Mouse (Mus musculus) cerebellum, adult 2 months (tissue): ENCODE measurements around the gene Bri3.

Experiments
- CTCF ChIP-seq: fragments of 200-500 bp; IDR thresholded peaks from 2 replicates; pipeline ENCODE4 v1.5.1; 2011; ENCODE audit warnings: low read depth, mild to moderate bottlenecking, control low read depth, low read length, moderate library complexity, borderline replicate concordance; ENCODE audit not compliant: insufficient read depth
- POLR2A ChIP-seq: fragments of 200-500 bp; IDR thresholded peaks from 2 replicates; pipeline ENCODE4 v1.6.1; 2011; ENCODE audit warnings: low read length, control low read depth, borderline replicate concordance; ENCODE audit not compliant: insufficient read depth

- TF ChIP-seq CTCF (no peak), POLR2A (no peak)
Measured at GRCm38 (mm10) chr5:144295357-144295756, 51.1 kb downstream of the Bri3 start.
